Mouse (Mus musculus): ENCODE data around the gene Runx2. TPM values are rescaled to one million over a fixed set of nuclear protein-coding genes. Genes with fewer than 3 reads are reported as not detected.

Runx2 gene
- polyA plus RNA-seq, 1 experiment from 2014 or later: 1.0 TPM

GRCm38 (mm10) chr17:44460156-44460555 is 354.4 kb downstream of the Runx2 start:
- WGBS: 82% methylated on average over 6 of the region's 6 CpGs
- Histone ChIP-seq H3K9me3 (ENCODE audit: control insufficient read depth) (no peaks in the 10 kb centered on the region), H3K36me3 (ENCODE audit: control insufficient read depth, insufficient read depth) (no peaks in the 10 kb centered on the region), H3K27ac (ENCODE audit: low read depth, low read length) (no peak overlapping the region), H3K4me2 (replicated peaks; ENCODE audit: low read depth) (no peak overlapping the region), H3K27me3 (replicated peaks; ENCODE audit: control insufficient read depth, insufficient read depth, low read length) (no peaks in the 10 kb centered on the region), H3K4me1 (replicated peaks; ENCODE audit: control insufficient read depth, insufficient read depth, low read length) (no peaks in the 10 kb centered on the region), H3K9ac (ENCODE audit: low read depth, low read length) (no peak overlapping the region), H3K4me3 (ENCODE audit: low read depth, low read length) (no peak overlapping the region)
- TF ChIP-seq CTCF (IDR thresholded peaks at IDR 0.05; ENCODE audit: low read depth): no peak
- no peak for ATAC-seq

- no peak overlapping the region for H3K4me3 ChIP-seq (ENCODE audit: low read depth, low read length)
- H3K27me3 ChIP-seq (replicated peaks; ENCODE audit: control insufficient read depth, insufficient read depth, low read length): no peaks in the 10 kb centered on the region
- no peaks in the 10 kb centered on the region for H3K4me1 ChIP-seq (replicated peaks; ENCODE audit: control insufficient read depth, insufficient read depth, low read length)
- TF ChIP-seq CTCF (IDR thresholded peaks at IDR 0.05; ENCODE audit: low read depth): no peak
- no peak for ATAC-seq
- H3K4me2 ChIP-seq (replicated peaks; ENCODE audit: low read depth): no peak overlapping the region
- H3K27ac ChIP-seq (ENCODE audit: low read depth, low read length): no peak overlapping the region
- WGBS: 84% methylated on average over 4 of the region's 4 CpGs
- H3K9ac ChIP-seq (ENCODE audit: low read depth, low read length): no peak overlapping the region
- H3K36me3 ChIP-seq (ENCODE audit: control insufficient read depth, insufficient read depth): no peaks in the 10 kb centered on the region
- no peaks in the 10 kb centered on the region for H3K9me3 ChIP-seq (ENCODE audit: control insufficient read depth)
Observed at GRCm38 (mm10) chr17:44459029-44459428, 355.6 kb downstream of the Runx2 start.

- H3K4me3 ChIP-seq (ENCODE audit: low read depth, low read length): no peak overlapping the region
- no peak overlapping the region for H3K4me2 ChIP-seq (replicated peaks; ENCODE audit: low read depth)
- H3K27ac ChIP-seq (ENCODE audit: low read depth, low read length): no peak overlapping the region
- WGBS: 82% methylated on average over 3 of the region's 3 CpGs
- H3K9ac ChIP-seq (ENCODE audit: low read depth, low read length): no peak overlapping the region
- H3K9me3 ChIP-seq (ENCODE audit: control insufficient read depth): no peaks in the 10 kb centered on the region
- no peak for ATAC-seq
- TF ChIP-seq CTCF (IDR thresholded peaks at IDR 0.05; ENCODE audit: low read depth): no peak
- H3K36me3 ChIP-seq (ENCODE audit: control insufficient read depth, insufficient read depth): no peaks in the 10 kb centered on the region
- no peaks in the 10 kb centered on the region for H3K4me1 ChIP-seq (replicated peaks; ENCODE audit: control insufficient read depth, insufficient read depth, low read length)
- no peaks in the 10 kb centered on the region for H3K27me3 ChIP-seq (replicated peaks; ENCODE audit: control insufficient read depth, insufficient read depth, low read length)
Observed at GRCm38 (mm10) chr17:44456696-44457095, 357.9 kb downstream of the Runx2 start.

GRCm38 (mm10) chr17:44455681-44456600 is 358.7 kb downstream of the Runx2 start:
- Histone ChIP-seq H3K9ac (ENCODE audit: low read depth, low read length) (no peak overlapping the region), H3K27ac (ENCODE audit: low read depth, low read length) (no peak overlapping the region), H3K4me3 (ENCODE audit: low read depth, low read length) (no peak overlapping the region), H3K27me3 (replicated peaks; ENCODE audit: control insufficient read depth, insufficient read depth, low read length) (no peaks in the 10 kb centered on the region), H3K4me1 (replicated peaks; ENCODE audit: control insufficient read depth, insufficient read depth, low read length) (no peaks in the 10 kb centered on the region), H3K4me2 (replicated peaks; ENCODE audit: low read depth) (no peak overlapping the region), H3K36me3 (ENCODE audit: control insufficient read depth, insufficient read depth) (no peaks in the 10 kb centered on the region), H3K9me3 (ENCODE audit: control insufficient read depth) (no peaks in the 10 kb centered on the region)
- TF ChIP-seq CTCF (IDR thresholded peaks at IDR 0.05; ENCODE audit: low read depth): peak; percentile 89
- ATAC-seq: no peak
- WGBS: 39% methylated on average over 12 of the region's 12 CpGs

- Histone ChIP-seq H3K36me3 (ENCODE audit: control insufficient read depth, insufficient read depth) (no peaks in the 10 kb centered on the region), H3K4me1 (replicated peaks; ENCODE audit: control insufficient read depth, insufficient read depth, low read length) (no peaks in the 10 kb centered on the region), H3K4me3 (ENCODE audit: low read depth, low read length) (no peak overlapping the region), H3K9me3 (ENCODE audit: control insufficient read depth) (no peaks in the 10 kb centered on the region), H3K27ac (ENCODE audit: low read depth, low read length) (no peak overlapping the region), H3K4me2 (replicated peaks; ENCODE audit: low read depth) (no peak overlapping the region), H3K27me3 (replicated peaks; ENCODE audit: control insufficient read depth, insufficient read depth, low read length) (no peaks in the 10 kb centered on the region), H3K9ac (ENCODE audit: low read depth, low read length) (no peak overlapping the region)
- ATAC-seq: no peak
- no peak for TF ChIP-seq CTCF (IDR thresholded peaks at IDR 0.05; ENCODE audit: low read depth)
- 41% methylated on average over 9 of the region's 9 CpGs for WGBS
Observed at GRCm38 (mm10) chr17:44449915-44450471, 364.6 kb downstream of the Runx2 start.

Other genes starting within 250 kb of the Runx2 start
- 4.9 and 5.4 TPM in 2 replicates for gene Supt3, start 37.6 kb downstream of the Runx2 start, polyA plus RNA-seq (2015; fragmentation: Nextera tagmentation; extraction: Ambion mirVana)